Mouse (Mus musculus) layer of hippocampus, adult 18-20 months (tissue): ENCODE data around the gene Spred3. TPM values are rescaled to one million over a fixed set of nuclear protein-coding genes. Genes with fewer than 3 reads are reported as not detected.

Experiments used
- DNase-seq, 2 experiments: peaks; one replicate each; pipeline ENCODE4 v3.0.0; 2022; ENCODE audit warnings: low spot score in 2 of 2
- total RNA-seq, 2 experiments: library from RNA; stranded (reverse); gene quantifications; 2 replicates each; pipeline ENCODE4 v1.2.3; 2021

Spred3 gene
- total RNA-seq, 2 experiments from 2014 or later: 41.2 to 44.1 TPM

DNA sequence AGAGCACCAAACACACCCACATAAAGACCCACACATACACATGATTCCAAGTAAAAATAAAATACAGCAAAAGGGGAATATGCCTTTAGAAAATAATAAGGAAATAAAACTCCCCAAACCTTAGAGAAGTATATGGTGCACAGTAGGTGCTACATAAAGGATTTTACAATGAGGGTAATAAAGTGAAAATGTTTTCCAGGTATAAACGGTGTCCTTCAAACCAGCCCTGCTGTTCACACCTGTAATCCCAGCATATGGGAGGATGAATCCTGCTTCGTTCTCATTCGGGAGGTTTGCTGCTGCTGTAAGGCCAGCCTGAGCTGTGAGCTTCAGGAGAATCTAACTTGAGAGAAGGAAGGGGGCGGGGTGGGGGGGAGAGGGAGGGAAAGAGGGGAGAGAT, 36.0 kb downstream of the Spred3 start:
- no peak for DNase-seq

DNA sequence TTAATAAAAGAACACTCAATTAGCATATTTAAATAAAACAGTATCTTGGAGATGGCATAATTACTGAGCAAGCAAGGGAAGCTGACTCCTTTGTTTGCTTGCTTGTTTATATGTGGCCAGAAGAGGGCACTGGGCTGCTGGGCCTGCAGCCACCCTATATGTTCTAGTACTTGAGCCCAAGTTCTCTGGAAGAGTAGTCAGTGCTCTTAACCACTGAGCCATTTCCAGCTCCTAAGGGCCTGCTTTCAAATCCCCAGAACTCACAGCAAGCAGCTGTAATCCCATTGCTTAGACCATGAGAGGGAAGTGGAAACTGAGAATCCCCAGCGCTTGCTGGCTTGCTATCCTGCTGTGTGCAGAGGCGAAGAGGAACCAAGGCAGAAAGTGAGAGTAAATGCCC, 41.5 kb downstream of the Spred3 start:
- no peak for DNase-seq

GRCm38 (mm10) chr7:29126173-29126915, 43.9 kb downstream of the Spred3 start:
- DNase-seq: peak in 1 of 2 experiments; percentile 44

GRCm38 (mm10) chr7:29124970-29125369, 45.2 kb downstream of the Spred3 start, which contains the start of gene Ryr1:
Ryr1 (minus strand) TSS chr7:29125179.
- no peak for DNase-seq

GRCm38 (mm10) chr7:29123531-29124358, 46.5 kb downstream of the Spred3 start:
- no peak for DNase-seq

- DNase-seq: no peak
These were observed 47.4 kb downstream of the Spred3 start for GRCm38 (mm10) chr7:29122821-29123220.

- no peak for DNase-seq
These were observed 50.7 kb downstream of the Spred3 start for GRCm38 (mm10) chr7:29119526-29119925.

- DNase-seq: no peak
These were observed 51.9 kb downstream of the Spred3 start for GRCm38 (mm10) chr7:29118142-29118851.

DNA sequence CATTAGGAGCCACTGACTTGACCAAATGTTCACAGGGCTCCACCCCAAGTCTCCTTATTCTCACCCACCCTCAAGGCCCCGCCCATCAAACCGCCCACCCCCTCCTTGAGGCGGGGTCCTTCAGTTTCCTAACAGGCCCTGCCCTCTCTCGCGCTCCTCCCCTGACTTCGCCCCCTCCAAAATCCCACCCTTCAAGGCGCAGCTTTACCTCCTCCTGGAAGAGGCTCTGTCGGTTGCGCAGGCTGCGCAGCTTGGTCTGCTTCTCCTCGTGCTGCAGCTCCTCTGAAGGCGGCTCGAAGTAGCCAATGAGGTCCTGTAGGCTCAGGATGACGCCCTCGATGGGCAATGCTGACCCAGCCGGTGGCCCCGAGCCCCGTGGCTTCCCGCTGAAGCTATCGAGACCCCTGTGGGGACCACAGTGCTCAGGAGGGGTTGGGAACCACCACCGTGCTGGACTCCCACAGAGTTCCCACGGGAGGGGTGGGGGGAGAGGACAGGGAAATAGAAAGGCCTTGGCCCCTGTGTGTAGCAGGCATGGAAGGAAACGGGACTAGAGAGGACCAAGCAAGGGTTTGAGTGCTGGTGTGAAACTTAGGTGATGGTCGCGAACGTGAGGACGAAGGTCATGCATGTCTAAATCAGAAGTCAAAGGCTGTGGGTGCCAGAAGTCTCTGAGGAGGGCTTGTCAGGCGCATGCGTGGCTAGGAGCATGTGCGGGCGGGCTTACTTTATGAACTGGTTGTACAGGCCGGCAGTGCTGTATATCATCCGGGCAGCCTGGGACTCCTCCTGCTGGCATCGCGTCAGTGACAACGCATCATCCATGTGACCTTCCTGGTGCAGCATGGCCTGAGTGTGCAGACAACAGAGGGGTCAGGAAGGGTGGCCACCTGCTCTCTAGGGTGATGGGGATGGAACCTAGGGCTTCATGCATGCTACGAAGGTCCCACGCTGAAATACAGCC, 60.9 kb downstream of the Spred3 start:
- DNase-seq: peak; percentile 22 to 36

Other genes with a start within 250 kb of the Spred3 start
- gene Actn4, start 208.1 kb downstream of the Spred3 start, total RNA-seq: 100 to 1,000 TPM; 127 to 136 TPM
- 100 to 1,000 TPM; 201 to 212 TPM for gene Eif3k, start 188.5 kb downstream of the Spred3 start, total RNA-seq
- gene Map4k1, start 188.4 kb downstream of the Spred3 start, total RNA-seq: 1 to 10 TPM in 1 of 2 experiments, under 1 TPM in 1; 0.99 to 1.3 TPM
- gene Ryr1, start 45.2 kb downstream of the Spred3 start, total RNA-seq: 10 to 100 TPM; 15.3 to 15.5 TPM
- gene Rasgrp4, start 35.6 kb downstream of the Spred3 start, total RNA-seq: 1 to 10 TPM in 1 of 2 experiments, under 1 TPM in 1; 0.59 to 1.0 TPM
- gene Fam98c, start 14.2 kb downstream of the Spred3 start, total RNA-seq: 10 to 100 TPM; 30.9 to 32.2 TPM
- gene Ggn, start 201 bp downstream of the Spred3 start, total RNA-seq: 1 to 10 TPM in 1 of 2 experiments, under 1 TPM in 1; 0.82 to 1.2 TPM
- gene Psmd8, start 10.3 kb upstream of the Spred3 start, total RNA-seq: 100 to 1,000 TPM; 131 to 137 TPM
- gene Catsperg1, start 43.6 kb upstream of the Spred3 start, total RNA-seq: 1 to 10 TPM; 1.6 to 1.7 TPM
- gene Kcnk6, start 62.1 kb upstream of the Spred3 start, total RNA-seq: 1 to 10 TPM; 2.3 to 2.4 TPM
- 10 to 100 TPM; 40.4 to 42.6 TPM for gene Yif1b, start 67.9 kb upstream of the Spred3 start, total RNA-seq
- gene 2200002D01Rik, start 78.1 kb upstream of the Spred3 start, total RNA-seq: not detected
- 10 to 100 TPM; 21.9 to 26.1 TPM for gene Spint2, start 111.5 kb upstream of the Spred3 start, total RNA-seq
- 10 to 100 TPM; 28.1 to 31.3 TPM for gene Ppp1r14a, start 118.9 kb upstream of the Spred3 start, total RNA-seq
- gene Dpf1, start 133.5 kb upstream of the Spred3 start, total RNA-seq: 100 to 1,000 TPM; 105 to 112 TPM